Comparison of ENCODE assay signal across 7 mouse cellular contexts in genomic region chr5:75153961-75154620, GRCm38 (mm10). TPM values are rescaled to one million over a fixed set of nuclear protein-coding genes. Genes with fewer than 3 reads are reported as not detected.
A peak's percentile ranks its signal among the peaks of the same experiment; 100 is the strongest.
DNase-seq lines count a peak whose midpoint lies in the region; ATAC-seq lines count a peak whose summit lies in the region.

No protein-coding gene starts in this region.

- peak; percentile 34 for DNase-seq in Muller cell, postnatal 12 days (ENCODE audit: inconsistent ontology term)
- peak; percentile 70 for DNase-seq in adrenal gland, postnatal 14 days
- peak; percentile 74 for DNase-seq in gastrocnemius, adult 18-20 months (ENCODE audit: low spot score)
- DNase-seq in hindbrain, embryonic 14.5 days (ENCODE audit: low spot score) = no peak
- peak; percentile 49 for DNase-seq in ovary, postnatal 36 days (ENCODE audit: low spot score)
- DNase-seq in cerebellum, postnatal 25 days = no peak

- H3K9ac ChIP-seq in hindbrain, embryonic 14.5 days = peak overlapping the region; percentile 24
- no peak overlapping the region for H3K9ac ChIP-seq in liver, embryonic 15.5 days

- H3K9me3 ChIP-seq in hindbrain, embryonic 14.5 days (ENCODE audit: control insufficient read depth, low read length) = no peaks in the 10 kb centered on the region
- H3K9me3 ChIP-seq in liver, embryonic 15.5 days (replicated peaks) = no peaks in the 10 kb centered on the region

- ATAC-seq in hindbrain, embryonic 14.5 days (ENCODE audit: low FRiP score) = no peak
- ATAC-seq in liver, embryonic 15.5 days (ENCODE audit: insufficient read depth) = no peak

- WGBS in hindbrain, embryonic 14.5 days = under 1% methylated on average over 27 of the region's 27 CpGs
- under 1% methylated on average over 27 of the region's 27 CpGs for WGBS in liver, embryonic 15.5 days (ENCODE audit: insufficient replicate concordance)

- peak overlapping the region; percentile 23 for H3K4me3 ChIP-seq in hindbrain, embryonic 14.5 days (replicated peaks; ENCODE audit: low read length)
- H3K4me3 ChIP-seq in liver, embryonic 15.5 days (replicated peaks) = peak overlapping the region; percentile 33

- H3K36me3 ChIP-seq in hindbrain, embryonic 14.5 days (replicated peaks; ENCODE audit: control insufficient read depth, insufficient read depth) = no peaks in the 10 kb centered on the region
- no peaks in the 10 kb centered on the region for H3K36me3 ChIP-seq in liver, embryonic 15.5 days (replicated peaks)

- H3K27ac ChIP-seq in hindbrain, embryonic 14.5 days = no peak overlapping the region
- H3K27ac ChIP-seq in liver, embryonic 15.5 days (replicated peaks) = no peak overlapping the region; the same call in 1 of the 2 replicates

- H3K27me3 ChIP-seq in hindbrain, embryonic 14.5 days (ENCODE audit: control insufficient read depth, insufficient read depth, low read length) = peaks cover 72% of the 10 kb centered on the region
- peaks cover 81% of the 10 kb centered on the region for H3K27me3 ChIP-seq in liver, embryonic 15.5 days

- H3K4me1 ChIP-seq in hindbrain, embryonic 14.5 days (replicated peaks; ENCODE audit: control insufficient read depth, insufficient read depth, low read length) = peaks cover 23% of the 10 kb centered on the region; the same call in 1 of the 2 replicates
- H3K4me1 ChIP-seq in liver, embryonic 15.5 days (replicated peaks) = peaks cover 19% of the 10 kb centered on the region

- peak overlapping the region; percentile 31 for H3K4me2 ChIP-seq in hindbrain, embryonic 14.5 days (replicated peaks)
- peak overlapping the region; percentile 50 for H3K4me2 ChIP-seq in liver, embryonic 15.5 days

RNA-seq across cellular contexts. Expression of gene Pdgfra, which starts 2.0 kb away (rescaled TPM):
- total RNA-seq in adrenal gland, postnatal 14 days (2021) = 26.8 and 33.8 TPM in 2 replicates
- 10 to 100 TPM; 14.2 to 15.0 TPM for total RNA-seq in gastrocnemius, adult 18-20 months (2021)
- polyA plus RNA-seq in hindbrain, embryonic 14.5 days (2014; fragmentation: Nextera tagmentation; extraction: Ambion mirVana) = 24.1 and 26.1 TPM in 2 replicates
- 1.3 and 1.7 TPM in 2 replicates for polyA plus RNA-seq in liver, embryonic 15.5 days (2015; fragmentation: Nextera tagmentation; extraction: Ambion mirVana)

Comparison
In these comparisons a context has a peak if more than half of its experiments do, and no peak if none do; other contexts are left out.
1. DNase-seq: peak in Muller cell, postnatal 12 days (single experiment), adrenal gland, postnatal 14 days (single experiment), gastrocnemius, adult 18-20 months (single experiment) and ovary, postnatal 36 days (single experiment); none in hindbrain, embryonic 14.5 days (single experiment) and cerebellum, postnatal 25 days (0 of 2).